Mouse (Mus musculus) brain, embryonic 14.5 days (tissue): ENCODE measurements around the gene Pltp. TPM values are rescaled to one million over a fixed set of nuclear protein-coding genes. Genes with fewer than 3 reads are reported as not detected.
A peak's percentile ranks its signal among the peaks of the same experiment; 100 is the strongest.

Source experiments
- DNase-seq: peaks from one replicate; pipeline ENCODE4 v3.0.0-alpha.2; 2011; ENCODE audit warnings: low read depth
- CTCF ChIP-seq: fragments of 200-500 bp; IDR thresholded peaks from 2 replicates; pipeline ENCODE4 v1.5.1; 2012; ENCODE audit warnings: inconsistent platforms, mild to moderate bottlenecking, moderate library complexity, borderline replicate concordance; ENCODE audit not compliant: insufficient read depth, insufficient read length; ENCODE audit errors: extremely low read depth
- POLR2A ChIP-seq: fragments of 200-500 bp; IDR thresholded peaks from 2 replicates; pipeline ENCODE4 v1.6.1; 2012; ENCODE audit warnings: mild to moderate bottlenecking, inconsistent platforms, borderline replicate concordance; ENCODE audit not compliant: poor library complexity, insufficient read depth, insufficient read length, severe bottlenecking; ENCODE audit errors: extremely low read depth
- polyA plus RNA-seq: library from polyadenylated mRNA; depleted of rRNA; stranded (reverse); fragments of >200 nt; gene quantifications from 2 replicates; pipeline ENCODE4 v1.2.3, GENCODE M21; 2012

Pltp gene
- polyA plus RNA-seq, 1 experiment, result 109 TPM

- TF ChIP-seq POLR2A (no peak), CTCF (no peak)
- DNase-seq, result no peak
These were observed 25.3 kb downstream of the Pltp start for GRCm38 (mm10) chr2:164832032-164832747.

GRCm38 (mm10) chr2:164831029-164831428 is 26.5 kb downstream of the Pltp start:
- no peak for TF ChIP-seq CTCF
- no peak for TF ChIP-seq POLR2A
- no peak for DNase-seq

DNA sequence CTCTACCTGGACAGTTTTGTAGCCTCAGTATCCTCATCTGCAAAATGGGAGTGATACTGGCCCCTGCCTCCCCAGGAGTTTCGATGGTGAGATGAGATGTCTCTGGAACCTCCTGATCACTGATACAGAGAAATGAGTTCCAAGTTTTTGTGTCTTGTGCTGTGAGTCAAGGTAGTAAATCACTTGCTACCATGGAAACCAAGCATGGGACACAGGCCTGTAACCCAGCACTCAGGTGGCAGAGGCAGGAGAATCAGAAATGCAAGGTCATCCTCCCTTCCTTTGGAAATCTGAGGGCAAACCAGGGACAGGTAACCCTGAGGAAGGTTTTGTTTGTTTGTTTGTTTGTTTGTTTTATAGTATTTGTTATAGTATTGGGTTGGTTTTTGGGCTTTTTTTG is 28.4 kb downstream of the Pltp start:
- no peak for DNase-seq
- TF ChIP-seq POLR2A, result no peak
- no peak for TF ChIP-seq CTCF

- DNase-seq, result no peak
- TF ChIP-seq CTCF, result no peak
- TF ChIP-seq POLR2A, result no peak
These were observed 29.1 kb downstream of the Pltp start, which contains the start of gene Spata25 for GRCm38 (mm10) chr2:164828437-164828836. Spata25 (minus strand) TSS chr2:164828537.

GRCm38 (mm10) chr2:164827146-164827850 is 30.2 kb downstream of the Pltp start:
- no peak for DNase-seq
- TF ChIP-seq CTCF (no peak), POLR2A (no peak)

GRCm38 (mm10) chr2:164825521-164825920 is 32.0 kb downstream of the Pltp start:
- DNase-seq, result no peak
- no peak for TF ChIP-seq CTCF
- no peak for TF ChIP-seq POLR2A

DNA sequence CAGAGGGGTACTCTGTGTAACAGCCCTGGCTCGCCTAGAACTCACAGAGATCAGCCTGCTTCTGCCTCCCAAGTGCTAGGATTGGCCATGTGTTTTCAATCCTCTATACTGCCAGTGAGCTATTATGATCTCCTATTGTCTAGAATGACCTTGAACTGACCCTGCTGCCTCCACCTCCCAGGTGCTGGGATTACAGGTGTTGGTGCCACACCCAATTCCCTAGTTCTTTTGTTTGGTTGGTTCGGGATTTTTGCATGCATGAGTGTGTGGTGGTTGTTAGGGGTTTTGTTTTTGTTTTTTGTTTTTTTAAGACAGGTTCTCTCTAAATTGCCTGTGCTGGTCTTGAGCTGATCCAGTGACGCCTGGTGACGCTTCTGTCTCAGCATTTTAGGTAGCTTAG is 33.5 kb downstream of the Pltp start:
- no peak for DNase-seq
- TF ChIP-seq POLR2A (no peak), CTCF (no peak)

DNA sequence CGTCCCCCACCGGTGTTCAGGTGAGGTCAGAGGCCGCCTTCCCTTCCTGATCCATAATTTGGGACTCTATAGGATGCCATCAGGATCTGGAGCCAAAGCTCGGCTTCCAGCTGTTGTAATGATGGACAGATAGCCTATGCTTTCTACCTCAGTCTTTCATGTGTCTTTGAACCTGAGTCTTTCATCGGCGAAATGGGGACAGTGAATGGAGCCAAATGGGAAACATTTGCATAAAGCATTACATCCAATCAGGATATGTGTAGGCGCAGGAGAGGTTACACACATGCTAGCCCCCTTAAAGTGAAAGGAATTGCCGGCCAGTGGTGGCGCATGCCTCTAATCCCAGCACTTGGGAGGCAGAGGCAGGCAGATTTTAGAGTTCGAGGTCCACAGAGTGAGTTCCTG is 34.3 kb downstream of the Pltp start:
- TF ChIP-seq POLR2A, result no peak
- TF ChIP-seq CTCF, result no peak
- DNase-seq, result peak; percentile 79

DNA sequence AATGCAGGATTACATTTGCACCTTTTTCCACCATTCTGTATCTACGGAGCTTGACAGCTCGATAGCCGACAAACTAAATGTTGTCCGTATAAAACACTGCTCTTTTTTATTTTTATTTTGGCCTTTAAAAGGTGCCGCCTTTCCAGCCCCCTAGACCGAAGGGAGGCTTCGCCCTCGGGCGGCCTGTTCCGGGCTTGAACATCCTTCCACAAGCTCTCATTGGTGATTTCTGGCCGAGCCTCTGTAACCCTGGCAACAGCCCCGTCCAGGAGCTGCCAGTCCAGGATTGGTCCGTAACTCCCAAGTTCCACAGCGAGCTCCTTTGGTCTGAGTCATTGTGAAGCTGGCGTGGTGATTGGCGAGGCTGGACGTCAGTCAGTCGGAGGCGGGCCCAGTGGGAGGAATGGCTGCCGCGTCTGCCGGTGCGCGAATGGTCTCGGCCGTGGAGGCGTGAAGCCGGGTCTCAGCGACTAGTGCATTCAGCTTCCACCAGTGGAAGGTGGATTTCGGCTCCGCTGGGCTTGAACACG is 34.8 kb downstream of the Pltp start, which contains the start of gene Zswim1:
TSS of gene Zswim1 (plus strand) at position 51 of the 530 bp plus-strand sequence.
- TF ChIP-seq POLR2A (peak; percentile 74; the same call in 1 of the 2 replicates), CTCF (no peak)
- peak; percentile 99 for DNase-seq

DNA sequence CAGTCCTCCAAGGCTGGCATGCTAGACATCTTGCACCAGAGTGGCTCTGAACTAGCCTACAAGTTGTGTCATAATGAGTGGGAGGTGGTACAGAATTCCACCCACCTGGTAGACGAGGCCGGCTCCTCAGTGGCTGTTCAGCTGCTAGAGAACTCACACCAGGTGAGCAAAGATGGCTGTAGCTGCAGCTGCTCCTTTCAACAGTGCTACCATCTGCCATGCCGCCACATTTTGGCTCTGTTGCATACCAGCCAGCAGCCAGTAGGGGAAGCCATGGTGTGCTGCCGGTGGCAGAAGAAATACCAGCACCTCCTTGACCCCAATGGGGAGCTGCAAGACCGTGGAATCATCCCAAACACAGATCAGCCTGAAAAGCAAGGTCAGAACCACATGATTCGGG is 36.5 kb downstream of the Pltp start:
- DNase-seq, result no peak
- TF ChIP-seq CTCF (no peak), POLR2A (no peak)

GRCm38 (mm10) chr2:164817703-164818102 is 39.8 kb downstream of the Pltp start:
- TF ChIP-seq POLR2A, result no peak
- TF ChIP-seq CTCF, result no peak
- DNase-seq, result peak; percentile 17
